Mouse (Mus musculus) adrenal gland, adult (tissue): ENCODE measurements around the gene Olfr1112.
"Not testable (repeated sequence)": the region's sequence is repeated elsewhere in the genome, so short reads cannot be mapped to it uniquely, and the experiment has no call there.

Source experiments
- DNase-seq, 2 experiments: peaks; one replicate each; pipeline ENCODE4 v3.0.0; 2022 to 2023; ENCODE audit warnings: low spot score in 1 of 2; ENCODE audit not compliant: inconsistent age in 2 of 2

Olfr1112 gene

GRCm38 (mm10) chr2:87187498-87187897 is at the start of gene Olfr1112:
TSS of gene Olfr1112 (plus strand) at chr2:87187798.
- DNase-seq: no peak

DNA sequence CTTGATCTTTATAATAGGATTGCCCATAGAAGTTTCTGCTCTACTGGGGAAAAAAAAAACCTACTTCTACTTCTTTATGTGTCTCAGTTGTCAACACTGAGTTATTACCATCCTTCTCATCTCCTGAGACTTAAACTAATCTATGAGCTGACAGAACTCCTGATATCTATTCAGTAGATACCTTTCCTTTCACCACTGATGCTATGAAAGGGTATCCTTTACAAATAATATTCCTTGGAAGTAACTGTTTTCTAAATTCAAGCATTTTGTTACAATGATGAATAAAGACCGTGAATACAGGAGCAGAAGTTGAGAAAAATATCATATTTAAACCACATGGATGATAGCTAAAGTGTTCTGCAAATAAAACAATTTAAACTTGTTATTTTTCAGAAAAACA is 47.4 kb upstream of the Olfr1112 start, which contains the start of gene Olfr1110:
Gene Olfr1110, minus strand, starts transcription at position 101 of the 400 bp plus-strand sequence.
- no peak for DNase-seq

GRCm38 (mm10) chr2:87152524-87152923 is 35.1 kb upstream of the Olfr1112 start, which contains the start of gene Olfr1111:
TSS of gene Olfr1111 (minus strand) at chr2:87152624.
- no peak for DNase-seq

DNA sequence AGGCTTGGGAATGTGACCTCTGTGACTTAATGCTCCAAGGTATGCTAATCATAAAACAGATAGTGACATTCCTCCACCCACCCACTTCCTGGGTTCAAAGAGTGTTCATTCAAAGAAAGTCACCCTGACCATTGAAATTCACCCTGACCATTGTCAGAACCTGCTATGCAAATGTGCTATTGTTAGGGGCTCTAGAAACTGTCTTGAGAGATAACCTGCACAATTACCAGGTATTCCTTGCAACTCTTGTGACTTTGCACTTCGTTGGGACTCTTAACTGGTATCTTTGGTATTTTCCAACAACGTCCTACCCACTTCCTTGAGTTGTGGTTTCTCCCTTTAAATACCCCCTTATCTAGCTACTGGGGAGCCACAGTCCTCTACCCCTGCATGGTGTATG is 19.9 kb upstream of the Olfr1112 start:
- not testable (repeated sequence) for DNase-seq

DNA sequence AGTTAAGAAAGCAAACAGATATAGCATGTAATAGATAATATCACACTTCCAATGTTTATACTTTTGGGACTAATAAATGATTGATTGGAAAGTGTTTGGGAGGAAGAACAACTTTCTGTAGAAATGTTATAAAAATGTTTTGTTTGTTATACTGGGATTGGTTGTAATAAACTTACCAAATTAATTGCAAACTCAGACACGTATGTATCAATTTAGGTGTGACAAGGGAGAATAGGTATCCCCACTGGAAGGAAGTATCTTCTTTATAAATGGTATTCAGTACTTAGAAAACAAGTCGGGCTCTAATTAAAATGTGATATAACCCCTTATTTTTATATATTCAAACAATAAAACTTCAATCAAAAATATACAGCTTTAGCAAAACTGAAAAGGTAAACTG is 21.1 kb downstream of the Olfr1112 start, which contains the start of gene Olfr1113:
Gene Olfr1113, plus strand, starts transcription at position 301 of the 400 bp plus-strand sequence.
- DNase-seq: no peak
